Mouse (Mus musculus): ENCODE data around the gene Prrt2. TPM values are rescaled to one million over a fixed set of nuclear protein-coding genes. Genes with fewer than 3 reads are reported as not detected.
A peak's percentile ranks its signal among the peaks of the same experiment; 100 is the strongest.

The Prrt2 gene
- polyA plus RNA-seq, 1 experiment from 2014 or later, result 62.4 TPM

- WGBS, result 87% methylated on average over 7 of the region's 7 CpGs
Observed at GRCm38 (mm10) chr7:126983113-126983512, 37.9 kb downstream of the Prrt2 start.

GRCm38 (mm10) chr7:126982054-126982453 is 39.0 kb downstream of the Prrt2 start:
- Histone ChIP-seq H3K4me2 (no peak overlapping the region), H3K4me3 (no peak overlapping the region), H3K9ac (no peak overlapping the region), H3K36me3 (peaks cover 23% of the 10 kb centered on the region; the same call in 1 of the 2 replicates), H3K27ac (replicated peaks) (no peak overlapping the region), H3K27me3 (no peaks in the 10 kb centered on the region), H3K9me3 (no peaks in the 10 kb centered on the region), H3K4me1 (replicated peaks) (peaks cover 10% of the 10 kb centered on the region)
- ATAC-seq (ENCODE audit: low FRiP score, low read depth), result no peak
- 87% methylated on average over 4 of the region's 4 CpGs for whole genome bisulfite sequencing

More at GRCm38 (mm10) chr7:126983113-126983512, 37.9 kb downstream of the Prrt2 start:
- H3K4me1 ChIP-seq (replicated peaks), result no peaks in the 10 kb centered on the region
- H3K4me3 ChIP-seq, result no peak overlapping the region
- no peak overlapping the region for H3K4me2 ChIP-seq
- H3K27ac ChIP-seq (replicated peaks), result no peak overlapping the region
- H3K27me3 ChIP-seq, result no peaks in the 10 kb centered on the region
- no peak for ATAC-seq (ENCODE audit: low FRiP score, low read depth)
- peaks cover 23% of the 10 kb centered on the region; the same call in 1 of the 2 replicates for H3K36me3 ChIP-seq
- no peak overlapping the region for H3K9ac ChIP-seq
- no peaks in the 10 kb centered on the region for H3K9me3 ChIP-seq

GRCm38 (mm10) chr7:126981601-126982000 is 39.4 kb downstream of the Prrt2 start:
- ATAC-seq (ENCODE audit: low FRiP score, low read depth), result no peak
- no peak overlapping the region for H3K9ac ChIP-seq
- H3K4me2 ChIP-seq, result no peak overlapping the region
- WGBS, result 94% methylated on average over 2 of the region's 2 CpGs
- no peaks in the 10 kb centered on the region for H3K9me3 ChIP-seq
- H3K4me3 ChIP-seq, result no peak overlapping the region
- peaks cover 23% of the 10 kb centered on the region; the same call in 1 of the 2 replicates for H3K36me3 ChIP-seq
- no peak overlapping the region for H3K27ac ChIP-seq (replicated peaks)
- peaks cover 12% of the 10 kb centered on the region for H3K4me1 ChIP-seq (replicated peaks)
- H3K27me3 ChIP-seq, result no peaks in the 10 kb centered on the region

- H3K4me2 ChIP-seq, result no peak overlapping the region
- no peak for ATAC-seq (ENCODE audit: low FRiP score, low read depth)
- H3K9ac ChIP-seq, result no peak overlapping the region
Observed at GRCm38 (mm10) chr7:126978841-126979240, 42.2 kb downstream of the Prrt2 start.

GRCm38 (mm10) chr7:126976878-126977459 is 44.0 kb downstream of the Prrt2 start:
- H3K27ac ChIP-seq (replicated peaks), result peak overlapping the region; percentile 99
- H3K4me3 ChIP-seq, result peak overlapping the region; percentile 99
- H3K27me3 ChIP-seq, result no peaks in the 10 kb centered on the region
- H3K36me3 ChIP-seq, result peaks cover 27% of the 10 kb centered on the region
- no peaks in the 10 kb centered on the region for H3K9me3 ChIP-seq
- peaks cover 16% of the 10 kb centered on the region for H3K4me1 ChIP-seq (replicated peaks)
- peak overlapping the region; percentile 100 for H3K9ac ChIP-seq
- no peak for ATAC-seq (ENCODE audit: low FRiP score, low read depth)
- peak overlapping the region; percentile 71 for H3K4me2 ChIP-seq
- WGBS, result 30% methylated on average over 14 of the region's 14 CpGs

More at GRCm38 (mm10) chr7:126978841-126979240, 42.2 kb downstream of the Prrt2 start:
- Histone ChIP-seq H3K36me3 (peaks cover 23% of the 10 kb centered on the region; the same call in 1 of the 2 replicates), H3K4me1 (replicated peaks) (peaks cover 16% of the 10 kb centered on the region), H3K4me3 (no peak overlapping the region), H3K27me3 (no peaks in the 10 kb centered on the region), H3K9me3 (no peaks in the 10 kb centered on the region), H3K27ac (replicated peaks) (no peak overlapping the region)
- 87% methylated on average over 6 of the region's 6 CpGs for WGBS

GRCm38 (mm10) chr7:126975950-126976866 is 44.8 kb downstream of the Prrt2 start, which contains the start of gene Cdiptos:
TSS of gene Cdiptos (minus strand) at chr7:126976098.
- peaks cover 16% of the 10 kb centered on the region for H3K4me1 ChIP-seq (replicated peaks)
- H3K9me3 ChIP-seq, result no peaks in the 10 kb centered on the region
- H3K27ac ChIP-seq (replicated peaks), result peak within 1 kb of the TSS; percentile 99
- peak within 1 kb of the TSS; percentile 99 for H3K4me3 ChIP-seq
- whole genome bisulfite sequencing, result under 1% methylated on average over 55 of the region's 55 CpGs
- H3K4me2 ChIP-seq, result peak within 1 kb of the TSS; percentile 71
- peaks cover 33% of the 10 kb centered on the region for H3K36me3 ChIP-seq
- H3K9ac ChIP-seq, result peak within 1 kb of the TSS; percentile 100
- peak; percentile 95 for ATAC-seq (ENCODE audit: low FRiP score, low read depth)
- no peaks in the 10 kb centered on the region for H3K27me3 ChIP-seq

GRCm38 (mm10) chr7:126975893-126975949 is 45.3 kb downstream of the Prrt2 start, which contains the start of gene Cdipt:
TSS of gene Cdipt (plus strand) at chr7:126975914.
- H3K9ac ChIP-seq, result peak within 1 kb of the TSS; percentile 100
- no peak for ATAC-seq (ENCODE audit: low FRiP score, low read depth)
- peak within 1 kb of the TSS; percentile 99 for H3K4me3 ChIP-seq
- peaks cover 33% of the 10 kb centered on the region for H3K36me3 ChIP-seq
- 15% methylated on average over 1 of the region's 1 CpGs for WGBS
- H3K4me1 ChIP-seq (replicated peaks), result peaks cover 16% of the 10 kb centered on the region
- H3K27ac ChIP-seq (replicated peaks), result peak within 1 kb of the TSS; percentile 99
- H3K9me3 ChIP-seq, result no peaks in the 10 kb centered on the region
- peak within 1 kb of the TSS; percentile 71 for H3K4me2 ChIP-seq
- no peaks in the 10 kb centered on the region for H3K27me3 ChIP-seq

- whole genome bisulfite sequencing, result 15% methylated on average over 8 of the region's 8 CpGs
- H3K27ac ChIP-seq (replicated peaks), result peak overlapping the region; percentile 99
- peak overlapping the region; percentile 99 for H3K4me3 ChIP-seq
- H3K36me3 ChIP-seq, result peaks cover 36% of the 10 kb centered on the region
- peak overlapping the region; percentile 71 for H3K4me2 ChIP-seq
- no peaks in the 10 kb centered on the region for H3K9me3 ChIP-seq
- H3K9ac ChIP-seq, result no peak overlapping the region
- no peak for ATAC-seq (ENCODE audit: low FRiP score, low read depth)
- peaks cover 16% of the 10 kb centered on the region for H3K4me1 ChIP-seq (replicated peaks)
- H3K27me3 ChIP-seq, result no peaks in the 10 kb centered on the region
Observed at GRCm38 (mm10) chr7:126975493-126975892, 45.5 kb downstream of the Prrt2 start.

Small RNA genes within 50 kb of the gene (microRNA-seq; reads per million reads assigned to microRNA genes)
- gene Gm44343, result not detected

Other genes with a start within 250 kb of the Prrt2 start
- gene Ypel3, start 244.3 kb downstream of the Prrt2 start, polyA plus RNA-seq (2015; fragmentation: Nextera tagmentation; extraction: Ambion mirVana), result 191 and 203 TPM in 2 replicates
- 0.62 and 0.75 TPM in 2 replicates for gene Tbx6, start 239.7 kb downstream of the Prrt2 start, polyA plus RNA-seq (2015; fragmentation: Nextera tagmentation; extraction: Ambion mirVana)
- 174 and 176 TPM in 2 replicates for gene Ppp4c, start 228.7 kb downstream of the Prrt2 start, polyA plus RNA-seq (2015; fragmentation: Nextera tagmentation; extraction: Ambion mirVana)
- 49.9 and 60.8 TPM in 2 replicates for gene Fam57b, start 223.5 kb downstream of the Prrt2 start, polyA plus RNA-seq (2015; fragmentation: Nextera tagmentation; extraction: Ambion mirVana)
- 0.43 TPM in 1 of 2 replicates, not detected in the other for gene 4930451I11Rik, start 189.6 kb downstream of the Prrt2 start, polyA plus RNA-seq (2015; fragmentation: Nextera tagmentation; extraction: Ambion mirVana)
- gene Doc2a, start 173.8 kb downstream of the Prrt2 start, polyA plus RNA-seq (2015; fragmentation: Nextera tagmentation; extraction: Ambion mirVana), result 28.2 and 28.8 TPM in 2 replicates
- 22.6 and 24.0 TPM in 2 replicates for gene Hirip3, start 159.2 kb downstream of the Prrt2 start, polyA plus RNA-seq (2015; fragmentation: Nextera tagmentation; extraction: Ambion mirVana)
- 91.5 and 94.6 TPM in 2 replicates for gene Ino80e, start 158.8 kb downstream of the Prrt2 start, polyA plus RNA-seq (2015; fragmentation: Nextera tagmentation; extraction: Ambion mirVana)
- gene Taok2, start 136.5 kb downstream of the Prrt2 start, polyA plus RNA-seq (2015; fragmentation: Nextera tagmentation; extraction: Ambion mirVana), result 56.2 and 58.1 TPM in 2 replicates
- gene Tmem219, start 98.3 kb downstream of the Prrt2 start, polyA plus RNA-seq (2015; fragmentation: Nextera tagmentation; extraction: Ambion mirVana), result 28.6 and 30.4 TPM in 2 replicates
- 118 and 130 TPM in 2 replicates for gene Kctd13, start 92.3 kb downstream of the Prrt2 start, polyA plus RNA-seq (2015; fragmentation: Nextera tagmentation; extraction: Ambion mirVana)
- gene Asphd1, start 71.6 kb downstream of the Prrt2 start, polyA plus RNA-seq (2015; fragmentation: Nextera tagmentation; extraction: Ambion mirVana), result 9.8 and 10.1 TPM in 2 replicates
- 49.3 and 55.9 TPM in 2 replicates for gene Sez6l2, start 70.6 kb downstream of the Prrt2 start, polyA plus RNA-seq (2015; fragmentation: Nextera tagmentation; extraction: Ambion mirVana)
- gene Cdipt, start 45.3 kb downstream of the Prrt2 start, polyA plus RNA-seq (2015; fragmentation: Nextera tagmentation; extraction: Ambion mirVana), result 131 and 140 TPM in 2 replicates
- 0.67 and 1.4 TPM in 2 replicates for gene Cdiptos, start 45.1 kb downstream of the Prrt2 start, polyA plus RNA-seq (2015; fragmentation: Nextera tagmentation; extraction: Ambion mirVana)
- gene Mvp, start 6.6 kb downstream of the Prrt2 start, polyA plus RNA-seq (2015; fragmentation: Nextera tagmentation; extraction: Ambion mirVana), result 4.8 and 5.5 TPM in 2 replicates
- gene Pagr1b, start 4.7 kb downstream of the Prrt2 start, polyA plus RNA-seq (2015; fragmentation: Nextera tagmentation; extraction: Ambion mirVana), result 0.28 TPM in 1 of 2 replicates, not detected in the other
- gene Pagr1a, start 3.9 kb downstream of the Prrt2 start, polyA plus RNA-seq (2015; fragmentation: Nextera tagmentation; extraction: Ambion mirVana), result 28.1 and 46.9 TPM in 2 replicates
- gene Gm42742, start 114 bp downstream of the Prrt2 start, polyA plus RNA-seq (2015; fragmentation: Nextera tagmentation; extraction: Ambion mirVana), result 63.3 and 77.5 TPM in 2 replicates
- gene Maz, start 5.8 kb upstream of the Prrt2 start, polyA plus RNA-seq (2015; fragmentation: Nextera tagmentation; extraction: Ambion mirVana), result 84.0 and 87.3 TPM in 2 replicates
- gene Kif22, start 21.3 kb upstream of the Prrt2 start, polyA plus RNA-seq (2015; fragmentation: Nextera tagmentation; extraction: Ambion mirVana), result 26.1 and 31.7 TPM in 2 replicates
- not detected in 2 replicates for gene Zg16, start 66.1 kb upstream of the Prrt2 start, polyA plus RNA-seq (2015; fragmentation: Nextera tagmentation; extraction: Ambion mirVana)
- gene AI467606, start 70.1 kb upstream of the Prrt2 start, polyA plus RNA-seq (2015; fragmentation: Nextera tagmentation; extraction: Ambion mirVana), result 2.0 and 3.3 TPM in 2 replicates
- 0.70 and 1.1 TPM in 2 replicates for gene Qprt, start 101.0 kb upstream of the Prrt2 start, polyA plus RNA-seq (2015; fragmentation: Nextera tagmentation; extraction: Ambion mirVana)
- 0.05 and 0.06 TPM in 2 replicates for gene Spn, start 116.6 kb upstream of the Prrt2 start, polyA plus RNA-seq (2015; fragmentation: Nextera tagmentation; extraction: Ambion mirVana)
- gene Cd2bp2, start 174.8 kb upstream of the Prrt2 start, polyA plus RNA-seq (2015; fragmentation: Nextera tagmentation; extraction: Ambion mirVana), result 72.1 and 72.3 TPM in 2 replicates
- gene Tbc1d10b, start 187.3 kb upstream of the Prrt2 start, polyA plus RNA-seq (2015; fragmentation: Nextera tagmentation; extraction: Ambion mirVana), result 37.2 and 38.8 TPM in 2 replicates
- gene Mylpf, start 187.7 kb upstream of the Prrt2 start, polyA plus RNA-seq (2015; fragmentation: Nextera tagmentation; extraction: Ambion mirVana), result 4.9 and 5.0 TPM in 2 replicates
- gene Zfp553, start 211.8 kb upstream of the Prrt2 start, polyA plus RNA-seq (2015; fragmentation: Nextera tagmentation; extraction: Ambion mirVana), result 51.9 and 56.2 TPM in 2 replicates
- 18.4 and 19.3 TPM in 2 replicates for gene Sept1, start 211.9 kb upstream of the Prrt2 start, polyA plus RNA-seq (2015; fragmentation: Nextera tagmentation; extraction: Ambion mirVana)
- gene Zfp771, start 223.1 kb upstream of the Prrt2 start, polyA plus RNA-seq (2015; fragmentation: Nextera tagmentation; extraction: Ambion mirVana), result 72.0 and 80.9 TPM in 2 replicates
- 122 TPM in 2 replicates for gene Dctpp1, start 239.5 kb upstream of the Prrt2 start, polyA plus RNA-seq (2015; fragmentation: Nextera tagmentation; extraction: Ambion mirVana)